Mouse (Mus musculus): ENCODE measurements at regions not wholly inside any gene's neighbourhood (a gene's known extent, or its start where the extent isn't known, plus 50 kb on each side); places are given as distances from the start of the nearest gene placed in this dataset.

DNA sequence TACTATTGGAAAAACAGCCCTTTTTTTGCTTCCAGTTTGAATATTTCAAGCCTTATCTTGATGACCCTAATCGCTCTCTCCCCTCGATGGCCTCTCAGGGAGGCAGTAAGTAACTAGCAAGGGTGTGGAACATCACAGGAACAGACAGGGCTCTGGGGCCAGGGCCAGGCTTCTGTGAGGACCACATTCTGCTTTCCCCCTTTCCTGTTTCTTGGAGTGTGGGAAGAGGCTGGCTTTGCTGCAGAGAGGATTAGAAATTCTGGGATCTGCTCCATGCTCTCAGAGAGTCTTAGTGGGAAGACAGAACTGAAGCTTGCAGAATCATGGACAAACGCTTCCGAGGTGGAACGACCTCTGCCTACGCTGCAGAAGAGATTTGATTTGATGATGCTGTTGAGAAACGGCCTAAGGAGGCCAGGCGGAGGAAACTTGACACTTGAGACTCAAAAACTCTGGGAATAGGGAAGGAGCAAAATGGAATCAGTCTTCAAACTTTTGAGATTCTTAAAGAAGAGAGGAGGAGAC is 316.3 kb upstream of the Clint1 start:
- TF ChIP-seq E2F4 (IDR thresholded peaks at IDR 0.05; ENCODE audit: insufficient read depth), result no peak
- TF ChIP-seq TCF3 (IDR thresholded peaks at IDR 0.05; ENCODE audit: insufficient read length, low read depth), result no peak
- TF ChIP-seq POLR2A (IDR thresholded peaks at IDR 0.05; ENCODE audit: insufficient read length, low read depth), result no peak
- no peak for TF ChIP-seq USF1 (IDR thresholded peaks at IDR 0.05; ENCODE audit: low read depth)
- TF ChIP-seq MYOG (IDR thresholded peaks at IDR 0.05; ENCODE audit: control insufficient read depth in 1 of 3, insufficient read depth in 1 of 3, insufficient read length in 2 of 3, low read depth in 2 of 3), result no peak
- TF ChIP-seq CEBPB (IDR thresholded peaks at IDR 0.05; ENCODE audit: insufficient read depth, poor library complexity, severe bottlenecking), result no peak
- TF ChIP-seq REST (IDR thresholded peaks at IDR 0.05; ENCODE audit: insufficient read depth, insufficient read length), result no peak
- no peak for TF ChIP-seq MAX (IDR thresholded peaks at IDR 0.05; ENCODE audit: low read depth)
- no peak for TF ChIP-seq TCF12 (IDR thresholded peaks at IDR 0.05; ENCODE audit: insufficient read depth, poor library complexity, severe bottlenecking)
- no peak for TF ChIP-seq SRF (IDR thresholded peaks at IDR 0.05; ENCODE audit: control insufficient read depth, insufficient read length, low read depth)
